9 mouse cellular contexts compared by ENCODE assay signal in the genomic region with DNA sequence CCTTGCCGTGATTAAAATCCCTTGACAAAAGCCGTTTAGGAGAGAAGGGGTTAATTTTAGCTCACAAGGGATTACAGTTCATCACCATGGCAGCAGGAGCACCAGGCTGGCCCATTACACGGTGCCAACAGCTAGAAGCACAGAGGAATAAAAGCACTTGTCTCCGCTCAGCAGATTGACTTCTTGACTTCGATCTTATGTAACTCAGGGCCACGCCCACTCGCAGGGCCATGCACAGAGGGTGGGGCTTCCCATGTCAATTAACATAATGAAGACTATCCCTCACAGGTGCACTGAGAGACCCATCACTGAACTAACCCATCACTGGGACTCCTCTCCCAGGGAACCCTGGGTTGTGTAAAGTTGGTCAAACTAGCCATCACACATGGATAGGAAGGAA. TPM values are rescaled to one million over a fixed set of nuclear protein-coding genes. Genes with fewer than 3 reads are reported as not detected.
DNase-seq lines count a peak whose midpoint lies in the region; ATAC-seq lines count a peak whose summit lies in the region.
"Had no signal": no experiment of that assay in that cellular context is flagged by ENCODE, and none has a peak within 500 bp of the region (broad histone marks: within the 10 kb centered on the region; RNA-seq: fewer than 3 reads in every experiment).

No protein-coding gene starts in this region.

- no peaks in the 10 kb centered on the region for H3K36me3 ChIP-seq in heart, embryonic 11.5 days (ENCODE audit: control insufficient read depth, insufficient read depth, low read length)
- H3K36me3 ChIP-seq in hindbrain, embryonic 10.5 days = no peaks in the 10 kb centered on the region
- no peaks in the 10 kb centered on the region for H3K36me3 ChIP-seq in midbrain, embryonic 12.5 days
- H3K36me3 ChIP-seq: lung, embryonic 15.5 days had no signal

- 31% methylated on average over 7 of the region's 7 CpGs for WGBS in heart, embryonic 11.5 days (ENCODE audit: insufficient replicate concordance)
- WGBS in hindbrain, embryonic 10.5 days = 47% methylated on average over 7 of the region's 7 CpGs
- 24% methylated on average over 7 of the region's 7 CpGs for WGBS in midbrain, embryonic 12.5 days

- H3K9ac ChIP-seq in heart, embryonic 11.5 days (ENCODE audit: low read depth, low read length) = no peak overlapping the region
- no peak overlapping the region for H3K9ac ChIP-seq in midbrain, embryonic 12.5 days (replicated peaks)
- H3K9ac ChIP-seq: lung, embryonic 15.5 days had no signal

- H3K4me2 ChIP-seq in heart, embryonic 11.5 days = peak overlapping the region; percentile 24
- 0 out of 2 replicates have a peak overlapping the region, but pooled peaks have one; percentile 9 for H3K4me2 ChIP-seq in midbrain, embryonic 12.5 days (replicated peaks)
- H3K4me2 ChIP-seq: lung, embryonic 15.5 days had no signal

- intact Hi-C loops in heart, postnatal 14 days (cut with DNase I) = no loop called here

- no peak for DNase-seq in heart, postnatal 14 days
- DNase-seq in ZHBTc4 (ENCODE audit: low read depth, low spot score) (peak; percentile 77), adipocyte (ENCODE audit: low spot score) (no peak)
- DNase-seq in hindbrain, embryonic 10.5 days (ENCODE audit: low spot score) = peak; percentile 17
- DNase-seq in ovary, postnatal 14 days (ENCODE audit: low spot score) = no peak
- no peak for DNase-seq in left cerebral cortex, adult 18-20 months (ENCODE audit: low spot score in 2 of 2)

- H3K27ac ChIP-seq in heart, embryonic 11.5 days (ENCODE audit: low read depth, low read length) = no peak overlapping the region
- no peak overlapping the region for H3K27ac ChIP-seq in hindbrain, embryonic 10.5 days
- no peak overlapping the region for H3K27ac ChIP-seq in midbrain, embryonic 12.5 days (replicated peaks)
- H3K27ac ChIP-seq: lung, embryonic 15.5 days had no signal

- H3K4me1 ChIP-seq in heart, embryonic 11.5 days (ENCODE audit: control insufficient read depth, insufficient read depth, low read length) = peaks cover 30% of the 10 kb centered on the region
- peaks cover 24% of the 10 kb centered on the region for H3K4me1 ChIP-seq in hindbrain, embryonic 10.5 days (replicated peaks)
- H3K4me1 ChIP-seq in midbrain, embryonic 12.5 days = peaks cover 17% of the 10 kb centered on the region

- no peaks in the 10 kb centered on the region for H3K27me3 ChIP-seq in heart, embryonic 11.5 days (ENCODE audit: control insufficient read depth, insufficient read depth, low read length)
- H3K27me3 ChIP-seq in hindbrain, embryonic 10.5 days (ENCODE audit: insufficient read depth, poor library complexity, severe bottlenecking) = no peaks in the 10 kb centered on the region
- H3K27me3 ChIP-seq in midbrain, embryonic 12.5 days = no peaks in the 10 kb centered on the region
- H3K27me3 ChIP-seq: lung, embryonic 15.5 days had no signal

- no peak for ATAC-seq in heart, embryonic 11.5 days (replicated peaks; ENCODE audit: insufficient number of reproducible peaks, low FRiP score, low TSS enrichment)
- peak; percentile 77 for ATAC-seq in midbrain, embryonic 12.5 days (ENCODE audit: low FRiP score, low read depth)

- H3K4me3 ChIP-seq in heart, embryonic 11.5 days (ENCODE audit: low read depth, low read length) = no peak overlapping the region
- no peak overlapping the region for H3K4me3 ChIP-seq in hindbrain, embryonic 10.5 days
- no peak overlapping the region for H3K4me3 ChIP-seq in midbrain, embryonic 12.5 days
- H3K4me3 ChIP-seq: lung, embryonic 15.5 days had no signal

- no peaks in the 10 kb centered on the region for H3K9me3 ChIP-seq in heart, embryonic 11.5 days (replicated peaks; ENCODE audit: control insufficient read depth, low read length)
- H3K9me3 ChIP-seq in hindbrain, embryonic 10.5 days = no peaks in the 10 kb centered on the region
- no peaks in the 10 kb centered on the region for H3K9me3 ChIP-seq in midbrain, embryonic 12.5 days
- H3K9me3 ChIP-seq: lung, embryonic 15.5 days had no signal

RNA-seq across cellular contexts. Expression of a gene that starts 7.9 kb away (rescaled TPM):
- 37.4 and 43.4 TPM in 2 replicates for polyA plus RNA-seq in heart, embryonic 11.5 days (2014; fragmentation: Nextera tagmentation; extraction: Ambion mirVana)
- total RNA-seq in heart, postnatal 14 days (2021) = 10 to 100 TPM; 22.6 to 24.3 TPM
- 18.8 and 19.6 TPM in 2 replicates for polyA plus RNA-seq in hindbrain, embryonic 10.5 days (2016; fragmentation: Nextera tagmentation; extraction: Ambion mirVana)
- 22.3 and 23.5 TPM in 2 replicates for polyA plus RNA-seq in midbrain, embryonic 12.5 days (2016; fragmentation: Nextera tagmentation; extraction: Ambion mirVana)
- 10 to 100 TPM; 25.4 to 27.2 TPM for total RNA-seq in left cerebral cortex, adult 18-20 months (2021)

RNA-seq across cellular contexts. Expression of a gene that starts 8.6 kb away (rescaled TPM):
- polyA plus RNA-seq in heart, embryonic 11.5 days (2014; fragmentation: Nextera tagmentation; extraction: Ambion mirVana) = 0.18 and 0.20 TPM in 2 replicates
- under 1 TPM; 0.05 to 0.07 TPM for total RNA-seq in heart, postnatal 14 days (2021)
- polyA plus RNA-seq in hindbrain, embryonic 10.5 days (2016; fragmentation: Nextera tagmentation; extraction: Ambion mirVana) = 0.16 and 0.34 TPM in 2 replicates
- 0.08 TPM in 1 of 2 replicates, not detected in the other for polyA plus RNA-seq in midbrain, embryonic 12.5 days (2016; fragmentation: Nextera tagmentation; extraction: Ambion mirVana)
- under 1 TPM in 1 of 2 experiments, not detected in 1; 0.07 TPM for total RNA-seq in left cerebral cortex, adult 18-20 months (2021)

Comparison
In these comparisons a context has a peak if more than half of its experiments do, and no peak if none do; other contexts are left out.
1. DNase-seq: peak in ZHBTc4 (single experiment) and hindbrain, embryonic 10.5 days (single experiment); none in heart, postnatal 14 days (0 of 2), ovary, postnatal 14 days (single experiment), left cerebral cortex, adult 18-20 months (0 of 2) and adipocyte (single experiment).